Mouse (Mus musculus): ENCODE results near the gene Akap11. TPM values are rescaled to one million over a fixed set of nuclear protein-coding genes. Genes with fewer than 3 reads are reported as not detected.

The Akap11 gene
- polyA plus RNA-seq, 1 experiment = 12.6 TPM

DNA sequence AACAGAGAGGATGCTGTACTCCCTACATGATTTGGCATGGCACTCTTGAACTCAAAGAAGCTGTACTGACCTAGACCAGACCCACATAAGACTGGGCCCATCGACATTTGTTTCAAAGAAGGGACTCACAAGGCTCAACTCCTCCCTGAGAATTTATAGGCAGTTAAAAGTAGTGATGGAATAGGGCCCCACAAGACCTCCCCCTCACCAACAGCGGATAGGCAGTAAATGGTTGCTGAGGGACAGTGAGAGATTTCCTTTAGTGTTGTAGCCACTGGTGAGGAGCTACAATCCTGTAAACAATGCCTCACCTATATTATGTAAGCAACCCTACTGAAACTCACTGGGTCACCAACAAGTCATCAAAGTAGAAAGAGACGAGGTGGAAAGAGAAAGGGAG is 6.4 kb downstream of the Akap11 start:
- TF ChIP-seq CTCF (IDR thresholded peaks at IDR 0.05; ENCODE audit: low read depth, low read length) (no peak), POLR2A (IDR thresholded peaks at IDR 0.05; ENCODE audit: borderline replicate concordance, low read depth, low read length) (no peak)
- H3K4me3 ChIP-seq (ENCODE audit: insufficient read depth, low read length) = no peak overlapping the region
- peaks cover 21% of the 10 kb centered on the region for H3K4me1 ChIP-seq (ENCODE audit: control insufficient read depth, insufficient read depth, low read length)
- H3K27ac ChIP-seq (ENCODE audit: insufficient read depth, low read depth, low read length) = no peak overlapping the region

DNA sequence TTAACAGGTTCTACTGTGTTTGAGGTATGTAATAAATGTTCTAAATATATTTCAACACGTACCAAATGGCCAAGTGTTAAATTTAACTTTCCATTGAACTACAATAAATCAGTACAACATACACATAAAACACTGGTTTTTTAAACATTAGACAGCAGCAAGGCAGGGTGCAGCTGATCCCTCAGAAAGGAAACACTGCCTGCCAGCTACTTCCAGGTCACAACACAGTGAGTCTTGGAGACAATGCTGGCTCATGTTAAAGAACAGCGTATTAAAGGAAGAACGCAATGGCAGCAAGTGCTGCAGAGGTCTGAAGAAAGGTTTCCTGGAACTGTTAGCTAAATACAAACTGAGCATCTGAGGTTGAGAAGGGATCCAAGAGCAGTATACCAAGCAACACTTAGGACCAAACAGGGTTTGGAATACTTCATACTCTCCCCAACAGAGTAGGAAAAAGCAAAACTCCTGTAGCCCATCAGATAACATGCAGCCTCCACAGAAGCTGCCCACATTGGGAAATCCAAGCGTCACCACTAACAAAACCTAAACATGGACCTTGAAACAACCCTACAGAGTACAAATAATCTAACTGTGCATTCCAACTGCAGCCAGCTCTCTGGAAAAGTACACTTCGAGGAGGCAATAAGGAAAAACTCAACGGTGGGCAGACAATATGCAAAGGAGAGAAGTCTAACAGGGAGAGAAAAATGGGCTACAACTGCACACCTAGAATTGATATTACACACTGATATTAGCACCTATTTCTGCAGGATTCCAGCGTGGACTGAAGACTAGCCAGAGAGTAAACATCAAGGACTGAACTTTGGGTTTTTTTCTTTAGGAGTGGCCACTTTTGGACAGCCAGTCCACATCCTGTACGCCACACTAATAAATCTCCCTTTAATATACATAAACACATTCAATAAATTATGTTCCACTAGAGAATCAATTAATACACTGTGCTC is 7.9 kb downstream of the Akap11 start:
- Histone ChIP-seq H3K4me3 (ENCODE audit: insufficient read depth, low read length) (no peak overlapping the region), H3K27ac (ENCODE audit: insufficient read depth, low read depth, low read length) (no peak overlapping the region), H3K4me1 (ENCODE audit: control insufficient read depth, insufficient read depth, low read length) (peaks cover 19% of the 10 kb centered on the region)
- TF ChIP-seq POLR2A (IDR thresholded peaks at IDR 0.05; ENCODE audit: borderline replicate concordance, low read depth, low read length) (no peak), CTCF (IDR thresholded peaks at IDR 0.05; ENCODE audit: low read depth, low read length) (no peak)

DNA sequence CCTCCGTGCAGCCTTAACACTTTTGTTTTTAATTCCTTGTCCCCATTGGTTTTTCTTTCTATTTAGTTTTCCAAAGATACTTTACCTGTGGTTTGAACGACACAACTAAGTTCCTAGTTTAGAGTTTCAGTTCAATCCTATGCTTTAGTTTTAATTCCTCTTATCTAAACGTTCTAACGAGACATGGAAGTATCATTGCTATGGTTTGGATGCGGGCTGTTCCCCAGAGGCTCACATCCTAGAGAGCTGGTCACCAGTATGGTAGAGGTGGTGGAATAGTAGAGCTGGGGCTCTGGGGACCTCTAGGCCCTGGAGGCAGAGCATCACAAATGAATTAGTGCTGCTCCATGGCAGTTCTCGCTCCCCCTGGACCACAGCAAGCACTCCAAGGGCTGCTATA is 9.7 kb downstream of the Akap11 start:
- peaks cover 16% of the 10 kb centered on the region for H3K4me1 ChIP-seq (ENCODE audit: control insufficient read depth, insufficient read depth, low read length)
- H3K4me3 ChIP-seq (ENCODE audit: insufficient read depth, low read length) = no peak overlapping the region
- no peak for TF ChIP-seq POLR2A (IDR thresholded peaks at IDR 0.05; ENCODE audit: borderline replicate concordance, low read depth, low read length)
- TF ChIP-seq CTCF (IDR thresholded peaks at IDR 0.05; ENCODE audit: low read depth, low read length) = no peak
- H3K27ac ChIP-seq (ENCODE audit: insufficient read depth, low read depth, low read length) = no peak overlapping the region

DNA sequence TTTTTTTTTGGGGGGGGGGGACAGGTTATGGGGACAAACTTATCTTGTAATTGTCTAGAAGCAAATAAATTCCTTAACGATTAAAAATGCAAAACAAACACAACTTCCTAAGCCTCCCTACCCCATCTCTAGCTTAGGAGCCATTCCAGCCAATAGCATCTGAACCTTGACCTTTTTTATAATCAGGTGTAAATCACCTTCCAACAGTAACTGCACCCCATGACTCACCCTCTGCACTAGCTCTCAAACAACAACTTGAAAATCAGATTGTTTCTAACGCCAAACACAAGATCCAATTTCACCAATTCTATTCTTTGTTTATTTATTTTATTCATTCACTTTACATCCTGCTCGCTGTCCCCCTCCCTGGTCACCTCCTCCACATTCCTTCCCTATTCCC is 10.1 kb downstream of the Akap11 start:
- TF ChIP-seq CTCF (IDR thresholded peaks at IDR 0.05; ENCODE audit: low read depth, low read length) (no peak), POLR2A (IDR thresholded peaks at IDR 0.05; ENCODE audit: borderline replicate concordance, low read depth, low read length) (no peak)

DNA sequence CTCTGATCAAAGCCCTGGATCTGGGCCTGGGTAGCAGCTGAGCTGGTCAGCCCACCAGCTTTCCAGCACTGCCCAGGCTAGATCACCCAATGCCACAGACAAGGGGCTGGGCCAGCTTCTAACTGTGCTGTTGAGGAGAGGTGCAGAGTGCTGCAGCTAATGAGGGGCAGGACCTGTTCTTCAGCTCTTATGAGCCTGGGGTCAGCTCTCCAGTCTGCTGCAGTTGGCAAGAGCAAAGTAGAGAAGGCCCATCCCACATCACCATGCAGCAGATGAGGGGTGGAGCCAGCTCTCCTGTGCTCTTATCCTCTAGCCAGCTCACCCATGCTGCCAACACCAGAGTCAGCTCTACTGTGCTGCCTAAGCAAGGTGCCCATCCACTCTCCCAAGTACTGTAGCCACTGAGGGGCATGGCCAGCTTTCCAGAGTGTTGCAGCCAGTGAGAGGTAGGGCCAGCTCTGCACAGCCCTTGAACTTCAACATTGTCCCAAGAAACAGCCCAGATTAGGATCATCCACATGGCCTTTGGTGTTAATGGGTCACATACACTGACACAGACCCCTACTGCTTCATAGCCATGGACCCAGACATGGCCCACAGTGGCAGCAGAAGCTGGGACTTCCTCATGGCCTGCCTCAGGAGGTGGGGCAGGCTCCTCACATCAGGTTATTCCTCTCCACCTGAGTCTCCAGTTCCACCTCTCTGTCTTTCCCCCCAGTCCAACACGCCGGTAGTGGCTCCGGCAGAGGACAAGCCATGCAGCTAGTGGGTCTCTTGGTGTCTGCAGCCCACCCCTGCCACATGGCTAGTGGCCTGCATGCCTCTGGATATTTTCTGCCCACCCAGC is 10.8 kb downstream of the Akap11 start:
- Histone ChIP-seq H3K27ac (ENCODE audit: insufficient read depth, low read depth, low read length) (no peak overlapping the region), H3K4me3 (ENCODE audit: insufficient read depth, low read length) (no peak overlapping the region), H3K4me1 (ENCODE audit: control insufficient read depth, insufficient read depth, low read length) (peaks cover 12% of the 10 kb centered on the region)
- no peak for TF ChIP-seq POLR2A (IDR thresholded peaks at IDR 0.05; ENCODE audit: borderline replicate concordance, low read depth, low read length)
- no peak for TF ChIP-seq CTCF (IDR thresholded peaks at IDR 0.05; ENCODE audit: low read depth, low read length)

More for the DNA sequence above, 10.1 kb downstream of the Akap11 start:
- peaks cover 13% of the 10 kb centered on the region for H3K4me1 ChIP-seq (ENCODE audit: control insufficient read depth, insufficient read depth, low read length)
- no peak overlapping the region for H3K4me3 ChIP-seq (ENCODE audit: insufficient read depth, low read length)
- H3K27ac ChIP-seq (ENCODE audit: insufficient read depth, low read depth, low read length) = no peak overlapping the region

DNA sequence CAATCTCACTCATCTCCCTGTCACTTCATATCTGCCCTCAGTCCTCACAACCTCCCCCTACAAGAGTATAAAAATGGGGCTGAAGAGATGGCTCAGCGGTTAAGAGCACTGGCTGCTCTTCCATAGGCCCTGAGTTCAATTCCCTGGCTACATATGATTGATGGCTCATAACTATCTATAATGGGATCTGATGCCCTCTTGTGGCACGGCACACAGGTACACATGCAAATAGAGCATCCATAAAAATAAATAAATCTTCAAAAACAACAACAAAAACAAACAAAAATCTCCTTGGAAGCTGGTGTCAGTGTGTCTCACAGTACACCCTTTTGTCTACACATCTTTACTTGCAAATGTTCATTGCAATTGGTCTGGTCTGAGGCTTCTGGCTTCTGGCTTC is 11.5 kb downstream of the Akap11 start:
- Histone ChIP-seq H3K27ac (ENCODE audit: insufficient read depth, low read depth, low read length) (no peak overlapping the region), H3K4me1 (ENCODE audit: control insufficient read depth, insufficient read depth, low read length) (peaks cover 12% of the 10 kb centered on the region), H3K4me3 (ENCODE audit: insufficient read depth, low read length) (no peak overlapping the region)
- TF ChIP-seq CTCF (IDR thresholded peaks at IDR 0.05; ENCODE audit: low read depth, low read length) (no peak), POLR2A (IDR thresholded peaks at IDR 0.05; ENCODE audit: borderline replicate concordance, low read depth, low read length) (no peak)

DNA sequence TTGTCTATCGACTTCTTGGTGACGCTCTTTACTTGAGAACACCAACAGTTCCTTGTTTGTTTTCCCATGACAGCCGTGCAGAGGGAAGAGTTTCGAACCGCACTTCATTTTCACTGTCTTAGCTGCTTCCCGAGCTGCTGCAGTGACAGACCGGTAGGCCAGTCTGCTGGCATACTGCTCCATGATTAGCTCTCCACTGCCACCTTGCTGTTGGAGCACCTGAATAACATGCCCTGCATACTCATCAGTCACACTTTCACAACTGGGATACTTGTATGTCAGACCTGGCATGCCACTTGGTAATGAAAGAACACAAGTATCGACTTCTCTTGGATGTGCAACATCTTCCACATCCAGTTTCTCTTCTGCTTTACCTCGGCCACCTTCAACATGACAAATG is 25.9 kb downstream of the Akap11 start:
- Histone ChIP-seq H3K4me3 (ENCODE audit: insufficient read depth, low read length) (no peak overlapping the region), H3K4me1 (ENCODE audit: control insufficient read depth, insufficient read depth, low read length) (no peaks in the 10 kb centered on the region), H3K27ac (ENCODE audit: insufficient read depth, low read depth, low read length) (no peak overlapping the region)
- TF ChIP-seq POLR2A (IDR thresholded peaks at IDR 0.05; ENCODE audit: borderline replicate concordance, low read depth, low read length) (no peak), CTCF (IDR thresholded peaks at IDR 0.05; ENCODE audit: low read depth, low read length) (no peak)

DNA sequence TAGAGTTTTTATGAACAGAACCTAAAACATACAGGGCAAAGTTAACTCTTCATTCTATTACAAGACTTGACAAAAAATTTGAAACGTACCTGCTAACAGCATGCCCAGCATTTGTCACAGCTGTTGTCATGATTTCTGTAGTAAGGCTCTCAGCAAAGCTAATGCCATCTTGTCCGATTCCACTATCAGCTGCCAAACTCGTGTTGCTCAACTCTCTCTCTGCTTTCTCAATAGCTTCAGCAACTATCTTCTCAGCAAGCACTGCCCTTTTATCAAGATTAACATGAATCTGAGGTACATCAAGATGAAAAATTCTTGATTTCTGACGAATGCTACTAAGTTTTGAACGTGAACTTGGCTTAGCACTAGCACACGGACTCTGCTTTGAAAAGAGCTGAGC is 26.8 kb downstream of the Akap11 start:
- TF ChIP-seq POLR2A (IDR thresholded peaks at IDR 0.05; ENCODE audit: borderline replicate concordance, low read depth, low read length) (no peak), CTCF (IDR thresholded peaks at IDR 0.05; ENCODE audit: low read depth, low read length) (no peak)
- Histone ChIP-seq H3K4me1 (ENCODE audit: control insufficient read depth, insufficient read depth, low read length) (no peaks in the 10 kb centered on the region), H3K4me3 (ENCODE audit: insufficient read depth, low read length) (no peak overlapping the region), H3K27ac (ENCODE audit: insufficient read depth, low read depth, low read length) (no peak overlapping the region)

DNA sequence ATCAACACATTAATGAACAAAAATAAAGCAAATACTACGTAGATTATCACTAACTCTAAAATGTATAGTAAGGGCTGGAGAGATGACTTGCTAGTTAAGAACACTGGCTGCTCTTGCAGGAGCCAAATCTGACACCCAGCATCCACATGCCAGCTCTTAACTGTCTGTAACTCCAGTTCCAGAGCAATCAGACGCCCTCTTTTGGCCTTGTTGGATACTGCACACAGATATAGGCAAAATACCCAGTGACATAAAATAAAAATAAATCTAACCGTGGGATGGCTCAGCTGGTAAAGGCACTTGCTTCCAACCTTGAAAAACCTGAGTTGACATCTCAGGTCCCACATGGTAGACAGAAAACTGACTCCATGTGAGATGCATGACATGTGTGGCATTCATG is 36.0 kb downstream of the Akap11 start:
- TF ChIP-seq CTCF (IDR thresholded peaks at IDR 0.05; ENCODE audit: low read depth, low read length) (no peak), POLR2A (IDR thresholded peaks at IDR 0.05; ENCODE audit: borderline replicate concordance, low read depth, low read length) (no peak)
- Histone ChIP-seq H3K27ac (ENCODE audit: insufficient read depth, low read depth, low read length) (no peak overlapping the region), H3K4me3 (ENCODE audit: insufficient read depth, low read length) (no peak overlapping the region), H3K4me1 (ENCODE audit: control insufficient read depth, insufficient read depth, low read length) (no peaks in the 10 kb centered on the region)

DNA sequence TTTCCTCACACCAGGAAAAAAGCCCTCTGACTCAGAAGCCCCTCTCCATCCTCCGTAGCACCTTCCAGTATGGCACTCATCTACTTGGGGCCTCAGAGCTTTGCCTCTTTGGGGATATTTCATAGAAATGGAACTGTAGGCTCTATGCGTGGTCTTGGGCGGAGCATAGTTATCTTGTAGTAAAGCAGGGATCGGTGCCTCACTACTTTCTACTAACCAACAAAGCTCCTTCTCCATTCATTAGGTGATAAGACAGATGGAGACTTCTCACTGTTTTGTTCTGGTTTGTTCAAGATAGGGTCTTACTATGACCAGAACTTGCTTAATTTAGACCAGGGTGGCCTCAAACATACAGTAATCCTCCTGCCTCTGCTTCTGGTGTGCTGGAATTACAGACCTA is 39.9 kb downstream of the Akap11 start:
- no peak for TF ChIP-seq CTCF (IDR thresholded peaks at IDR 0.05; ENCODE audit: low read depth, low read length)
- no peaks in the 10 kb centered on the region for H3K4me1 ChIP-seq (ENCODE audit: control insufficient read depth, insufficient read depth, low read length)
- H3K27ac ChIP-seq (ENCODE audit: insufficient read depth, low read depth, low read length) = no peak overlapping the region
- H3K4me3 ChIP-seq (ENCODE audit: insufficient read depth, low read length) = no peak overlapping the region
